Mouse (Mus musculus): ENCODE measurements around the gene Zfp423. TPM values are rescaled to one million over a fixed set of nuclear protein-coding genes. Genes with fewer than 3 reads are reported as not detected.

The Zfp423 gene
- total and polyA plus RNA-seq, 2 experiments from 2014 or later: 18.4 to 34.6 TPM

DNA sequence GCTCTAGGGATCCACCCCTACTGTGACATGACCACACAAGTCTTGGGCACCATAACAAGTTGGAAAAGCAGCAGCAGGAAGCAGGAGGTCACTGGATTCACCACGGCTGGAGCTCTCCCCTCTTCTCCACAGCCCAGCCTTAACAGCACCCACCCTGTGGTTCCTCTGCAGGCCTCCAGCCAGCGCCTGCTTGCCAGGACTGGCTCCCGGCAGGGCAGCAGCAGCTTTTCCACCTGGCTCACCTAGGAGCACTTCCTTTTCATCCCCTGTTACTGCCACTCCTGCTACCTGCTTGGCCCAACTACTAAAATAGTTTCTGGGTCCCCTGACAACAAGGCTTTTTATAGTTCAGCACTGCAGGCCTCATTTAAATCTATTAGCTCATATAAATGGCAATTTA is 279.4 kb downstream of the Zfp423 start:
- no peak overlapping the region for H3K4me2 ChIP-seq (ENCODE audit: low read depth)
- H3K27me3 ChIP-seq (ENCODE audit: insufficient read depth, low read length): no peaks in the 10 kb centered on the region
- H3K9ac ChIP-seq: no peak overlapping the region
- no peak for DNase-seq
- H3K4me3 ChIP-seq (ENCODE audit: low read depth, low read length): no peak overlapping the region
- H3K27ac ChIP-seq (ENCODE audit: low read depth, low read length): no peak overlapping the region
- H3K4me1 ChIP-seq (ENCODE audit: insufficient read depth): peaks cover 10% of the 10 kb centered on the region; the same call in 1 of the 2 replicates
- no peak for ATAC-seq
- no peaks in the 10 kb centered on the region for H3K9me3 ChIP-seq (ENCODE audit: low read length)
- H3K36me3 ChIP-seq (ENCODE audit: insufficient read depth): no peaks in the 10 kb centered on the region
- WGBS: 44% methylated on average over 3 of the region's 3 CpGs
- TF ChIP-seq CTCF (IDR thresholded peaks at IDR 0.05; ENCODE audit: low read depth): no peak

DNA sequence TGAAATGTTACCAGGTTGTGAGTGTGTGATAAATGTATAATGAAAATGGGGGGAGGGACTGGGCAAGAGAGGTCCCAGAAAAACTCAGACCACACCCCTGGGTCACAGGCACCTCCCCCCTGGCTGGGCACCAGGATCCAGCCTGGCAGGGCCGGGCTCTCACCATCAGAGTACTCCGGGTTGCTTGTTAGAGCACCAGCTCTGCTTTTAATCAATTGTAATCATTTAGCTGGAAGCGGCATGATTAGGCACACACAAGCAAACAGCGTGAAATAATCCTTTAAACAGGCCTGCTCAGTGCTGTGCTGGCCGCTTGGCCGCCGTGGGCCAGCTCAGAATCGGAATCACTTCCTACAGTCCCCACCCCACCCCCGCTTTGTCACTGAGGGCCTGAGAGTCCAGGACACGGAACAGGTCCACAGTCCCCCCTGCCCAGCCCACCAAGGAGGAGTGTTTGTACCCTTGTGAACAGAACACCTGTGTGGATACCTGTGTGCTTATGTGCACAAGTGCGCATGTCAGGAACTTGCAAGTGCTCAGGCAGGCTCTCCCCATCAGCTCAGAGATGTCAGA is 279.9 kb downstream of the Zfp423 start:
- no peak overlapping the region for H3K27ac ChIP-seq (ENCODE audit: low read depth, low read length)
- no peak for TF ChIP-seq CTCF (IDR thresholded peaks at IDR 0.05; ENCODE audit: low read depth)
- no peaks in the 10 kb centered on the region for H3K27me3 ChIP-seq (ENCODE audit: insufficient read depth, low read length)
- no peaks in the 10 kb centered on the region for H3K36me3 ChIP-seq (ENCODE audit: insufficient read depth)
- DNase-seq: no peak
- H3K9me3 ChIP-seq (ENCODE audit: low read length): no peaks in the 10 kb centered on the region
- H3K4me3 ChIP-seq (ENCODE audit: low read depth, low read length): no peak overlapping the region
- ATAC-seq: peak; percentile 46; the same call in 1 of the 2 replicates
- WGBS: 31% methylated on average over 11 of the region's 11 CpGs
- no peak overlapping the region for H3K9ac ChIP-seq
- H3K4me1 ChIP-seq (ENCODE audit: insufficient read depth): peaks cover 9% of the 10 kb centered on the region; the same call in 1 of the 2 replicates
- H3K4me2 ChIP-seq (ENCODE audit: low read depth): no peak overlapping the region

DNA sequence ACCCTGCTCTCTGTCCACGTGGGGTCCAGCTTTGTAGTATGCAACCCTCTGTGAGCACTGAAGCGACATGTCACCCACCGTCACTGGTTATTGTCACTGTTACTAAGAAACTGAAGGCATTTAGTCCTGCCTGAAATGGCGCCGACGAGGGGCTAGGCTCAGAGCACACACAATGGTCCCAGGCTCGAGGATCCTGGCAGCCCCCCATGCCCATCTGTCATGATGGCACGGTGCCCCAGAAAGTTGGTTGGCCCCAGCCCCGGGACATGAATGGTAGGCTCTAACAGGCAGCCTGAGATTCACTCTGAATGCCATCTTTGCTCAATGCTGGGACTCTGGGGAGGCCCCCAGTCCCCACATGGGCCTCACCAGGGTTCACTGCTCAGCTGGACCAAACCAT is 284.0 kb downstream of the Zfp423 start:
- 28% methylated on average over 9 of the region's 9 CpGs for WGBS
- Histone ChIP-seq H3K27me3 (ENCODE audit: insufficient read depth, low read length) (no peaks in the 10 kb centered on the region), H3K9ac (no peak overlapping the region), H3K27ac (ENCODE audit: low read depth, low read length) (no peak overlapping the region), H3K9me3 (ENCODE audit: low read length) (no peaks in the 10 kb centered on the region), H3K36me3 (ENCODE audit: insufficient read depth) (no peaks in the 10 kb centered on the region), H3K4me2 (ENCODE audit: low read depth) (no peak overlapping the region), H3K4me3 (ENCODE audit: low read depth, low read length) (no peak overlapping the region), H3K4me1 (ENCODE audit: insufficient read depth) (peaks cover 9% of the 10 kb centered on the region; the same call in 1 of the 2 replicates)
- peak; percentile 76 for DNase-seq
- TF ChIP-seq CTCF (IDR thresholded peaks at IDR 0.05; ENCODE audit: low read depth): no peak
- peak; percentile 84 for ATAC-seq

DNA sequence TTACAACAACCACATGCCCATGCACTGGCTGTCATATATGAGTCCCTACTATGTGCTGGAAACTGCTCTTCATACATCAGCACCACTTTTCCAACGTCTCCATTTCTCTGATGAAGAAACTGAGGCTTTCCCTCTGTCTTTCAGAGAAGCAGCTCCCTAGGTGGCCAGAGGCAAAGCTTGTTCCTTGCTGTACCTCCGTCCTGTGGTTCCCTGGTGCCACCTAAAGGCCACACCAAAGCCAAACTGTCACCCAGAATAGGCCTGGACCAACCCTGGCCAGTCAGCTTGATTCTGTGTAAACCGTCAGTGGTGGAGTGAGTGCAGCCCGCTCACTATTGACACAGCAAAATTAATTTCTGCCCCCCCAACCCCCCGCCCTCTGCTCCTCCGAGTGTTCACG is 285.2 kb downstream of the Zfp423 start:
- no peak overlapping the region for H3K9ac ChIP-seq
- no peak for TF ChIP-seq CTCF (IDR thresholded peaks at IDR 0.05; ENCODE audit: low read depth)
- no peak for ATAC-seq

DNA sequence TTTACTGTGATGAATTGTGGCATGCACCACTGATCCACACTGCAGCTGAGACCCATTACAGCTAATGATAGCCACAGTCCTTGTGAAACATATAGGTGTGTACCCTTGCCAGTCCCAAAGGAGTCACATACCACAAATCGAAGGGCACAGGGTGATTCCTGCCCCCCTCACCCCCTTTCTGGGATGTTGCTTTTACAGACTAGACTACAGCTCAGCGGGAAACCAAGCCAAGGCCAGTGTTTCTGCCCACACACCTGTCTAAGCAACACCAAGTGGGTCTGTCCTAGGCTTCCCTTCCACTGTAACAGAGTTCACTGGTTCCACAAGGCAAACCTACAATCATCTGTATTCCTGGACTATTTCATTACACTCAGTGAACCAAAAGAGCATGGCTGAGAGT is 287.2 kb downstream of the Zfp423 start:
- Histone ChIP-seq H3K27me3 (ENCODE audit: insufficient read depth, low read length) (no peaks in the 10 kb centered on the region), H3K4me3 (ENCODE audit: low read depth, low read length) (no peak overlapping the region), H3K36me3 (ENCODE audit: insufficient read depth) (no peaks in the 10 kb centered on the region), H3K27ac (ENCODE audit: low read depth, low read length) (no peak overlapping the region), H3K4me1 (ENCODE audit: insufficient read depth) (peaks cover 19% of the 10 kb centered on the region), H3K9me3 (ENCODE audit: low read length) (no peaks in the 10 kb centered on the region), H3K9ac (no peak overlapping the region), H3K4me2 (ENCODE audit: low read depth) (no peak overlapping the region)
- ATAC-seq (no peak), DNase-seq (no peak)
- no peak for TF ChIP-seq CTCF (IDR thresholded peaks at IDR 0.05; ENCODE audit: low read depth)
- WGBS: 81% methylated on average over 2 of the region's 2 CpGs

More for the DNA sequence above, 285.2 kb downstream of the Zfp423 start:
- H3K9me3 ChIP-seq (ENCODE audit: low read length): no peaks in the 10 kb centered on the region
- no peaks in the 10 kb centered on the region for H3K36me3 ChIP-seq (ENCODE audit: insufficient read depth)
- H3K4me1 ChIP-seq (ENCODE audit: insufficient read depth): peaks cover 9% of the 10 kb centered on the region; the same call in 1 of the 2 replicates
- H3K4me3 ChIP-seq (ENCODE audit: low read depth, low read length): no peak overlapping the region
- H3K27me3 ChIP-seq (ENCODE audit: insufficient read depth, low read length): no peaks in the 10 kb centered on the region
- 66% methylated on average over 7 of the region's 7 CpGs for WGBS
- no peak overlapping the region for H3K27ac ChIP-seq (ENCODE audit: low read depth, low read length)
- DNase-seq: no peak
- no peak overlapping the region for H3K4me2 ChIP-seq (ENCODE audit: low read depth)

DNA sequence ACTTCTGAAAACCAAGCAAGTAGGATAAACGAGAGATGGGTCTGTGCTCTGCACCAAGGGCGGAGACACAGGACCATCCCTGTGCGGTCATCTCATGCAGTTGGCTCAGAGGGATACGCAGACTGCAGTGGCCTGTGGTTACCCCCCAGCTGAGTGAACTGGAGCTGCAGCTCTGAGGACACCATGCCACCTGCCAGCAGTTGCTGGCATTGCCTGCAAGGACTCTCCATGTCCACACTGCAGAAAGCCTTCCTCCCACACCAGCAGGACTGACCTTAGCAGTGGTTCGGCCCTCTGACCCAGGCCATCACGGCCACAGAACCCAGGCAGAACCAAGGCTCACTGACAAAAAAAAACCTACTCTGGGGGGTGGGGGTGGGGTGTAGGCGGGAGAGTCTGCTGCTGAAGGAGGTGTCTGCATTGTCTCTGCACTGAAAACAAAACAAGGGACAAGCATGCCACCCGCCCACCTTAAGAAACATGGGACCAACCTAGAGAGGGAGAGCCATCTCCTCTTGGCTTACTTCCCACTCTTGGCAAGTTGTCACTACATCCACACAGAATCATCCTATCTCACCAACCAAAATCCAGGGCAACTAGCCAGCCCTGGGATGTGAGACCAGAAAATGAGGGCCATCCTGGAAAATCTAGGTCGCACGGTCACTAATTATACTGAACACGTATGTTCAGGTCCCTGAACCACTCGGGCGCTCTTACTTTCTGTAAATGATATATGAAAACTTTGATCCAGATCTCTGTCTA is 288.0 kb downstream of the Zfp423 start:
- no peak overlapping the region for H3K27ac ChIP-seq (ENCODE audit: low read depth, low read length)
- peaks cover 19% of the 10 kb centered on the region for H3K4me1 ChIP-seq (ENCODE audit: insufficient read depth)

DNA sequence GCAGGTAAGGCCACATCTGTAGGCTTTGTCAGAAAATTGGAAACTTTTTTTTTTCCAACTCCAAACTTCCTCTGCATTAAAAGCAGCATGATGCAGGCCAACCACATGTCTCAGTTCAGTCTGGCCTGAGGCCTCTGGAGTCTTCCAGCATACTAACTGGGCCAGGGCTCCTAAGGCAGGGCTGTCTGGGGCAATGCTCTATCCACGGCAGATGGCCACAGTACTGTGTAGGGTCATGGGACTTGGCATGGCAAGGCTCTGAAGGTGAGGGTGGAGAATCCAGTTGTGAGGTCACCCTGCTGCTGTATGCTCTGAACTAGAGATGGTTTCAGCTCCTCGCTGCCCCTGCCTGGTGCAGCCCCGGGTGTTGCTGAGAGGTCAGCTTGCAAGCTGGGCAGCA is 289.2 kb downstream of the Zfp423 start:
- Histone ChIP-seq H3K9ac (no peak overlapping the region), H3K4me1 (ENCODE audit: insufficient read depth) (peaks cover 11% of the 10 kb centered on the region), H3K27ac (ENCODE audit: low read depth, low read length) (no peak overlapping the region), H3K9me3 (ENCODE audit: low read length) (no peaks in the 10 kb centered on the region), H3K4me3 (ENCODE audit: low read depth, low read length) (no peak overlapping the region), H3K36me3 (ENCODE audit: insufficient read depth) (no peaks in the 10 kb centered on the region), H3K4me2 (ENCODE audit: low read depth) (no peak overlapping the region), H3K27me3 (ENCODE audit: insufficient read depth, low read length) (no peaks in the 10 kb centered on the region)
- no peak for ATAC-seq
- WGBS: 93% methylated on average over 3 of the region's 3 CpGs
- TF ChIP-seq CTCF (IDR thresholded peaks at IDR 0.05; ENCODE audit: low read depth): no peak
- no peak for DNase-seq

More for the DNA sequence above, 288.0 kb downstream of the Zfp423 start:
- Histone ChIP-seq H3K9ac (no peak overlapping the region), H3K36me3 (ENCODE audit: insufficient read depth) (no peaks in the 10 kb centered on the region), H3K4me3 (ENCODE audit: low read depth, low read length) (no peak overlapping the region), H3K9me3 (ENCODE audit: low read length) (no peaks in the 10 kb centered on the region), H3K4me2 (ENCODE audit: low read depth) (no peak overlapping the region), H3K27me3 (ENCODE audit: insufficient read depth, low read length) (no peaks in the 10 kb centered on the region)
- DNase-seq (no peak), ATAC-seq (no peak)
- 68% methylated on average over 13 of the region's 13 CpGs for WGBS
- TF ChIP-seq CTCF (IDR thresholded peaks at IDR 0.05; ENCODE audit: low read depth): no peak

Data from forebrain, postnatal 0 days (tissue).